Mouse (Mus musculus) liver, adult 2 months (tissue): ENCODE data around the gene Traf2.

ENCODE experiments used
- CTCF ChIP-seq: fragments of 200-500 bp; IDR thresholded peaks from 2 replicates; pipeline ENCODE4 v1.5.1; 2011; ENCODE audit warnings: low read depth, low read length, control low read depth
- POLR2A ChIP-seq: fragments of 200-500 bp; IDR thresholded peaks from 2 replicates; pipeline ENCODE4 v1.6.1; 2011; ENCODE audit warnings: low read length, control low read depth; ENCODE audit not compliant: insufficient read depth; ENCODE audit errors: extremely low read depth

DNA sequence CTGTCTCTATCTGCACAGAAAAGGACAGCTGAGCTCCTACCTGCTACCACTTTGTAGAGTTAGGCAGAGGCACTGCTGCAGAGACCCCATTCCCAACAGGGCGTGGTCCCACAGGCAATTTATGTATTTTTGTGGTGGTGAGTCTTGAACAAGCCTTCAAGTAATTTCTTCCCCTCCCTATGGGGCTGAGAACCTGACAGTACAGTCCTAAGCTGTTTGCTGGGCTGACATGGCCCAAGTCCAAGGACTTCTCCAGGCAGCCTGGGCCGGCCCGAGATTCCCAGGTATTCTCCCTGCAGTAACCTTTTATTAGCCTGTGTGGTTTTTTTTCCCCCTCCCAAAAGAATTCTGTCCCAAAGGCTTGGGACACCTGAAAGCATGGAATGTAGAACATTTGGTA is 37.4 kb upstream of the Traf2 start:
- TF ChIP-seq CTCF: no peak
- no peak for TF ChIP-seq POLR2A
